Mouse (Mus musculus): ENCODE measurements at regions not wholly inside any gene's neighbourhood (a gene's known extent, or its start where the extent isn't known, plus 50 kb on each side); places are given as distances from the start of the nearest gene placed in this dataset.

- H3K27ac ChIP-seq (replicated peaks; ENCODE audit: low read depth, low read length): no peak overlapping the region
- H3K4me3 ChIP-seq (ENCODE audit: insufficient read depth, low read depth, low read length): no peak overlapping the region
- no peaks in the 10 kb centered on the region for H3K4me1 ChIP-seq (ENCODE audit: control insufficient read depth, insufficient read depth, insufficient read length, low read length)
Observed at GRCm38 (mm10) chr14:47795062-47795461, 146.8 kb downstream of the Ktn1 start.

- Histone ChIP-seq H3K4me3 (ENCODE audit: insufficient read depth, low read depth, low read length) (no peak overlapping the region), H3K4me1 (ENCODE audit: control insufficient read depth, insufficient read depth, insufficient read length, low read length) (no peaks in the 10 kb centered on the region), H3K27ac (replicated peaks; ENCODE audit: low read depth, low read length) (no peak overlapping the region)
Observed at GRCm38 (mm10) chr14:47798203-47798602, 150.0 kb downstream of the Ktn1 start.

- Histone ChIP-seq H3K27ac (replicated peaks; ENCODE audit: low read depth, low read length) (no peak overlapping the region), H3K4me3 (ENCODE audit: insufficient read depth, low read depth, low read length) (no peak overlapping the region), H3K4me1 (ENCODE audit: control insufficient read depth, insufficient read depth, insufficient read length, low read length) (no peaks in the 10 kb centered on the region)
Observed at GRCm38 (mm10) chr14:47799564-47799963, 151.3 kb downstream of the Ktn1 start.

- no peak overlapping the region for H3K4me3 ChIP-seq (ENCODE audit: insufficient read depth, low read depth, low read length)
- H3K4me1 ChIP-seq (ENCODE audit: control insufficient read depth, insufficient read depth, insufficient read length, low read length): no peaks in the 10 kb centered on the region
- H3K27ac ChIP-seq (replicated peaks; ENCODE audit: low read depth, low read length): no peak overlapping the region
Observed at GRCm38 (mm10) chr14:47805202-47805601, 157.0 kb downstream of the Ktn1 start.

- no peak overlapping the region for H3K4me3 ChIP-seq (ENCODE audit: insufficient read depth, low read depth, low read length)
- no peak overlapping the region for H3K27ac ChIP-seq (replicated peaks; ENCODE audit: low read depth, low read length)
- H3K4me1 ChIP-seq (ENCODE audit: control insufficient read depth, insufficient read depth, insufficient read length, low read length): no peaks in the 10 kb centered on the region
Observed at GRCm38 (mm10) chr14:47805771-47806535, 157.7 kb downstream of the Ktn1 start.

GRCm38 (mm10) chr14:47808097-47808910 lies 160.1 kb downstream of the Ktn1 start:
- Histone ChIP-seq H3K4me1 (ENCODE audit: control insufficient read depth, insufficient read depth, insufficient read length, low read length) (no peaks in the 10 kb centered on the region), H3K4me3 (ENCODE audit: insufficient read depth, low read depth, low read length) (no peak overlapping the region), H3K27ac (replicated peaks; ENCODE audit: low read depth, low read length) (no peak overlapping the region)

- H3K4me1 ChIP-seq (ENCODE audit: control insufficient read depth, insufficient read depth, insufficient read length, low read length): no peaks in the 10 kb centered on the region
- no peak overlapping the region for H3K4me3 ChIP-seq (ENCODE audit: insufficient read depth, low read depth, low read length)
- H3K27ac ChIP-seq (replicated peaks; ENCODE audit: low read depth, low read length): no peak overlapping the region
Observed at GRCm38 (mm10) chr14:47818224-47818623, 170.0 kb downstream of the Ktn1 start.

- H3K27ac ChIP-seq (replicated peaks; ENCODE audit: low read depth, low read length): no peak overlapping the region
- no peaks in the 10 kb centered on the region for H3K4me1 ChIP-seq (ENCODE audit: control insufficient read depth, insufficient read depth, insufficient read length, low read length)
- no peak overlapping the region for H3K4me3 ChIP-seq (ENCODE audit: insufficient read depth, low read depth, low read length)
Observed at GRCm38 (mm10) chr14:47818641-47819040, 170.4 kb downstream of the Ktn1 start.

- no peak overlapping the region for H3K4me3 ChIP-seq (ENCODE audit: insufficient read depth, low read depth, low read length)
- H3K27ac ChIP-seq (replicated peaks; ENCODE audit: low read depth, low read length): no peak overlapping the region
- H3K4me1 ChIP-seq (ENCODE audit: control insufficient read depth, insufficient read depth, insufficient read length, low read length): no peaks in the 10 kb centered on the region
Observed at GRCm38 (mm10) chr14:47820571-47821143, 172.4 kb downstream of the Ktn1 start.

- Histone ChIP-seq H3K4me1 (ENCODE audit: control insufficient read depth, insufficient read depth, insufficient read length, low read length) (no peaks in the 10 kb centered on the region; the same call in 1 of the 2 replicates), H3K27ac (replicated peaks; ENCODE audit: low read depth, low read length) (no peak overlapping the region)
Observed at GRCm38 (mm10) chr14:47823182-47823581, 174.9 kb downstream of the Ktn1 start.

GRCm38 (mm10) chr14:47823696-47824095 lies 175.4 kb downstream of the Ktn1 start:
- Histone ChIP-seq H3K4me1 (ENCODE audit: control insufficient read depth, insufficient read depth, insufficient read length, low read length) (no peaks in the 10 kb centered on the region; the same call in 1 of the 2 replicates), H3K27ac (replicated peaks; ENCODE audit: low read depth, low read length) (no peak overlapping the region), H3K4me3 (ENCODE audit: insufficient read depth, low read depth, low read length) (no peak overlapping the region)

More at GRCm38 (mm10) chr14:47823182-47823581, 174.9 kb downstream of the Ktn1 start:
- no peak overlapping the region for H3K4me3 ChIP-seq (ENCODE audit: insufficient read depth, low read depth, low read length)

GRCm38 (mm10) chr14:47825446-47825956 lies 177.3 kb downstream of the Ktn1 start:
- Histone ChIP-seq H3K4me3 (ENCODE audit: insufficient read depth, low read depth, low read length) (no peak overlapping the region), H3K27ac (replicated peaks; ENCODE audit: low read depth, low read length) (no peak overlapping the region), H3K4me1 (ENCODE audit: control insufficient read depth, insufficient read depth, insufficient read length, low read length) (no peaks in the 10 kb centered on the region; the same call in 1 of the 2 replicates)

GRCm38 (mm10) chr14:47826545-47826944 lies 178.3 kb downstream of the Ktn1 start:
- H3K4me3 ChIP-seq (ENCODE audit: insufficient read depth, low read depth, low read length): no peak overlapping the region
- H3K27ac ChIP-seq (replicated peaks; ENCODE audit: low read depth, low read length): no peak overlapping the region
- H3K4me1 ChIP-seq (ENCODE audit: control insufficient read depth, insufficient read depth, insufficient read length, low read length): no peaks in the 10 kb centered on the region; the same call in 1 of the 2 replicates

- Histone ChIP-seq H3K4me1 (ENCODE audit: control insufficient read depth, insufficient read depth, insufficient read length, low read length) (no peaks in the 10 kb centered on the region; the same call in 1 of the 2 replicates), H3K4me3 (ENCODE audit: insufficient read depth, low read depth, low read length) (no peak overlapping the region), H3K27ac (replicated peaks; ENCODE audit: low read depth, low read length) (no peak overlapping the region)
Observed at GRCm38 (mm10) chr14:47827623-47828022, 179.4 kb downstream of the Ktn1 start.

GRCm38 (mm10) chr14:47833696-47834095 lies 185.4 kb downstream of the Ktn1 start:
- Histone ChIP-seq H3K4me3 (ENCODE audit: insufficient read depth, low read depth, low read length) (no peak overlapping the region), H3K27ac (replicated peaks; ENCODE audit: low read depth, low read length) (no peak overlapping the region), H3K4me1 (ENCODE audit: control insufficient read depth, insufficient read depth, insufficient read length, low read length) (no peaks in the 10 kb centered on the region)

Data from brown adipose tissue, adult 24 weeks (tissue).